Mouse (Mus musculus) bone marrow macrophage, adult 2 months (primary cell): ENCODE measurements around the gene Tmco2. TPM values are rescaled to one million over a fixed set of nuclear protein-coding genes. Genes with fewer than 3 reads are reported as not detected.
"Not testable (repeated sequence)": the region's sequence is repeated elsewhere in the genome, so short reads cannot be mapped to it uniquely, and the experiment has no call there.

Experiments
- H3K27ac ChIP-seq: 2 replicates; pipeline ENCODE4 v1.5.1; 2012; ENCODE audit warnings: low read depth, low read length; ENCODE audit not compliant: insufficient read depth
- H3K4me1 ChIP-seq: 2 replicates; pipeline ENCODE4 v1.6.1; 2012; ENCODE audit warnings: low read length; ENCODE audit not compliant: control insufficient read depth, insufficient read depth
- H3K4me3 ChIP-seq: 2 replicates; pipeline ENCODE4 v1.5.1; 2012; ENCODE audit warnings: mild to moderate bottlenecking, low read length, moderate library complexity; ENCODE audit not compliant: insufficient read depth
- CTCF ChIP-seq: IDR thresholded peaks from 2 replicates; pipeline ENCODE4 v1.5.1; 2012; ENCODE audit warnings: low read depth, mild to moderate bottlenecking, low read length, moderate library complexity
- POLR2A ChIP-seq: IDR thresholded peaks from 2 replicates; pipeline ENCODE4 v1.6.1; 2012; ENCODE audit warnings: mild to moderate bottlenecking, low read depth, low read length, borderline replicate concordance
- polyA plus RNA-seq: library from polyadenylated mRNA; stranded (reverse); fragments of >200 nt; gene quantifications from 2 replicates; pipeline ENCODE4 v1.2.4, GENCODE M21; 2012; ENCODE audit not compliant: missing spikeins, insufficient read depth, insufficient read length

Gene Tmco2
- polyA plus RNA-seq, result not detected in 2 replicates

DNA sequence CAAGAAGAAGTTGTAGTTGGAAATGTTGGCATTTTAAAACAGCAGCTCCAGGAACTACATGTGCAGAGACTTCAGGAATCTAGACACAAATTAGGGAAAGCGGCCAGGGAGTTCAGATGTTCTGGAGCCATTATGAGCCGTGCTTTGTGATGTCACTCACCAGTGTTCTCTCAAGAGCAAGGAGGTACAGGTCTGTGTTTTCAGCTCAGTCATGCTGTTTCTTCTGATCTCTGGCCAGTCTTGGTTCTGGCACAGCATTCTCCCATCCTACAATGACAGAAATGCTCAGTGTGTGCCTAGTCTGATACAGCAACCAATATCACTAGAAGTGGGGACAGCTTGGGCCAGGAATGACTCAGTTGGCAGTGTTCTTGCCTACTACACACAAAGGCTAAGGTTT, at the start of gene Tmco2:
Gene Tmco2 (minus strand): TSS at position 101 of the 400 bp plus-strand sequence.
- Histone ChIP-seq H3K4me3 (no peak within 1 kb of the TSS), H3K27ac (no peak within 1 kb of the TSS), H3K4me1 (no peaks in the 10 kb centered on the region)
- TF ChIP-seq POLR2A (no peak), CTCF (no peak)

GRCm38 (mm10) chr4:121103304-121103703, 5.7 kb downstream of the Tmco2 start:
- H3K27ac ChIP-seq, result no peak overlapping the region
- H3K4me1 ChIP-seq, result no peaks in the 10 kb centered on the region
- H3K4me3 ChIP-seq, result no peak overlapping the region
- TF ChIP-seq POLR2A (no peak), CTCF (no peak)

GRCm38 (mm10) chr4:121097650-121098378, 11.2 kb downstream of the Tmco2 start, which contains the start of gene Zmpste24:
Zmpste24 (minus strand) TSS chr4:121098241.
- no peak for TF ChIP-seq CTCF
- no peak for TF ChIP-seq POLR2A
- Histone ChIP-seq H3K4me1 (peaks cover 5% of the 10 kb centered on the region), H3K27ac (peak within 1 kb of the TSS; percentile 33), H3K4me3 (peak within 1 kb of the TSS; percentile 72)

- no peak for TF ChIP-seq CTCF
- TF ChIP-seq POLR2A, result no peak
- no peaks in the 10 kb centered on the region for H3K4me1 ChIP-seq
- H3K4me3 ChIP-seq, result no peak overlapping the region
- no peak overlapping the region for H3K27ac ChIP-seq
These were observed 18.8 kb downstream of the Tmco2 start for GRCm38 (mm10) chr4:121090211-121090610.

GRCm38 (mm10) chr4:121088696-121089095, 20.3 kb downstream of the Tmco2 start:
- Histone ChIP-seq H3K4me3 (no peak overlapping the region), H3K27ac (no peak overlapping the region), H3K4me1 (no peaks in the 10 kb centered on the region)
- TF ChIP-seq CTCF (no peak), POLR2A (no peak)

DNA sequence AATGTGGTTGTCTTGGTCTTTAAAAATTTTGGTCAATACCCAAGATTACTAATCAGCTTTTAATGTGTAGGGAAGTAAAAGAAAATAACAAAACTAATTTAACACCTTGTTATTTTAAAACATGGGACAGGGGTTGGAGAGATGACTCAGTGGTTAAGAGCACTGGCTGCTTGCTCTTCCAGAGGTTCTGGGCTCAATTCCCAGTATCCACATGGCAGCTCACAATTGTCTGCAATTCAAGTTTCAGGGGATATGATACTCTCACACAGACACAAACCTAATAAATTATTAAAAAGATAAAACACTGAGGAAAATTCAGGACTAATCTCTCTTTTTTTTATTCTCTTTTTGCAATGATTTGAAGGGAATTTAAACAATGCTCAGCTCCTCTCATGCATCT, 24.5 kb downstream of the Tmco2 start:
- TF ChIP-seq CTCF (no peak), POLR2A (no peak)
- Histone ChIP-seq H3K4me1 (no peaks in the 10 kb centered on the region), H3K4me3 (no peak overlapping the region), H3K27ac (no peak overlapping the region)

DNA sequence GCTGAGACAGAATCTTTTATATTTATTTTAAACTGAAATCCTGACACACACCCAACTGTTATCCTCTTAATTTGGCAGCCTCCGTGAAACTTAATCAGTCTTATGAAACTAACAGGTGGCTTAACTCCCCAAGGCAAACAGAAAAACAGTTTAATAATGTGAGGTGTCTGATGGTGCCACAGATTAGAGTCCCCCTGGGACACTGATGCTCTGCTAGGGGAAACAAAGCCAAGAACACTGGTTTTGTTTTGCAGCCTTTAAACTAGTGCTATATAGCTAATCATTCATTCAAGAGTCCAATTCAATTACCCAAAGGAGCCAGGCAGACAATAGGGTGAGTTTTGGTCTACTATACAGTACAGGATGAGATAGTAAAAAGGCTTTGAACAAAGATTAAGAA, 28.6 kb downstream of the Tmco2 start:
- no peak overlapping the region for H3K27ac ChIP-seq
- no peak for TF ChIP-seq POLR2A
- no peak for TF ChIP-seq CTCF

DNA sequence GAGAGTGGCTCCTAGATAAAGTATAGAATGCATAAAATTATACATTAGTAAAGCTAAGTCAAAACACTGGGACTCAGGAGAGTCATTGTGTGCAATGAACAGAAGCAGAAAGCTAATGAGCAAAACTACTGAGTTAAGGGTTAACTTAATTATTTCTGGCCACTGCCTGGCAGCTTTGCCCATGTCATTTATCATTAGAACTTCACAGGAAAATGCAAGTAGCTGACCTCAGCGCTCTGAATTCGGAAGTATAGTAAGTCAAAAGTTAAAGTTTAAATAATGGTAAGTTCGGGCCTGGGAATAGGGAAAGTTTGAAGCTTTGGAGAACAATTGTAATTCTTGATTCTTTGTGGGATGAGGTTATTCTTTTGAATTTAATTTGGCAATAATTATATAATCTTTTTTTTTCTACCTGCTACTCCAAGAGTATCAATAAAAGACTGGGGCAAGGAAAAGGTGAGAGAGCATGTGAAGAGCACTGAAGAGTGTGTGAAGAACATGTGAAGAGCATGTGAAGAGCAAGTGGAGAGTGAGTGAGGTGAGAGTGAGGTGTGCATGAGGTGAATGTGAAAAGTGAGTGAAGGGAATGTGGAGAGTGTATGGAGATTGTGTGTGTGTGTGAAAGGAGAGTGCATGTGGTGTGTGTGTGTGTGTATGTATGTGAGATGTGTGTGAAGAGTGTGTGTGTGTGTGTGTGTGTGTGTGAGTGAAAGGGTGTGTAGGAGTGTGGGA, 30.9 kb downstream of the Tmco2 start:
- Histone ChIP-seq H3K4me1 (no peaks in the 10 kb centered on the region), H3K4me3 (no peak overlapping the region), H3K27ac (no peak overlapping the region)
- TF ChIP-seq POLR2A (no peak), CTCF (no peak)

More for the DNA sequence above, 28.6 kb downstream of the Tmco2 start:
- Histone ChIP-seq H3K4me1 (no peaks in the 10 kb centered on the region), H3K4me3 (no peak overlapping the region)

- Histone ChIP-seq H3K27ac (no peak overlapping the region), H3K4me1 (no peaks in the 10 kb centered on the region), H3K4me3 (no peak overlapping the region)
- TF ChIP-seq POLR2A, result no peak
- TF ChIP-seq CTCF, result no peak
These were observed 34.8 kb downstream of the Tmco2 start for GRCm38 (mm10) chr4:121074250-121074649.

GRCm38 (mm10) chr4:121065336-121065735, 43.7 kb downstream of the Tmco2 start:
- H3K4me3 ChIP-seq, result no peak overlapping the region
- no peaks in the 10 kb centered on the region for H3K4me1 ChIP-seq
- H3K27ac ChIP-seq, result no peak overlapping the region
- TF ChIP-seq POLR2A (no peak), CTCF (no peak)

DNA sequence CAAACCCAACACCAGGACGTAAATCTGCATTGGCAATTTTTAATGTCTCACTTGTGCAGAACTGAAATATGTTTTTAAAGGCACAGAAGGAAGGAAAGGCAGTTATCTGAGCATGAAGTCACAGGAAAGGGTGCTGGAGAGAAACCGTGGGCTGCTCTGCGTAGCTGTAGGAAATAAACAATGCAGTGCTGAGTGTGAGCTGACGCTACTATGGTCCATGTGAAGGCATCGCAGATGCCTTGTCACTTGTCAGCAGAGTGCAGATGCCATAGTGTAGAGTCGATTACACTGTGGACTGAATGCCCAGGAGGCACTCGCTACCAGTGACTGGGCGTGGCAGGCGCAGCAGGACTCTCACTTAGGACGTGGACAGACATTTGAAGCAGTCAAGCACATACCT, 49.8 kb downstream of the Tmco2 start:
- not testable (repeated sequence) for H3K4me3 ChIP-seq, H3K27ac ChIP-seq, H3K4me1 ChIP-seq
